Mouse (Mus musculus) testis, adult 10 weeks (tissue): ENCODE data around the gene Mmp27. TPM values are rescaled to one million over a fixed set of nuclear protein-coding genes. Genes with fewer than 3 reads are reported as not detected.

Experiments
- polyA plus RNA-seq: library from polyadenylated mRNA; stranded (reverse); fragments of 350-450 nt; fragmentation: Illumina TruSeq; extraction: RNeasy Lipid Tissue Mini Kit (QIAGEN cat#74804); gene quantifications from one replicate; pipeline ENCODE4 v1.2.3, GENCODE M21; 2014; ENCODE audit warnings: low read depth, low replicate concordance

The Mmp27 gene
- not detected for polyA plus RNA-seq

DNA sequence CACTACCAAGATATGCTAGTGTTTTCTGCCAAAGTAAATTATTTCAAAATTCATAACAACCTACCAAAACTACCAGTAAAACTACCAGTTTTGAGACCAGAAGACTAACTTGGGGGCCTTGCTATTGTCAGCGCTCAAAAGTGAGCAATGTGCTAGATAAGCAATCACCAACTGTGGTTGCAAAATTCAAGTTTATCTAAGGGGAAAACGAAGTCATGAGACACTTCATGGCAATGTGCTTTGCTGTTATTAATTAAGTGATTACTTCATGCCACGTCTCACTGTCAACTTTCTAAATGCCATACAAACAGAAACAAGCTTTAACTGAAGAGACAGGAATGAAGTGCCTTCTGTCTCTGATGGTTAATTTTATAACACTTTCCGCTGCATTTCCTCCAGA is at the start of gene Mmp27:
Gene Mmp27, plus strand, starts transcription at position 235 of the 400 bp plus-strand sequence.

GRCm38 (mm10) chr9:7558221-7559017 is 12.8 kb upstream of the Mmp27 start, which contains the start of gene Mmp8:
TSS of gene Mmp8 (plus strand) at chr9:7558456.

GRCm38 (mm10) chr9:7627931-7628330 is 56.7 kb downstream of the Mmp27 start, which contains the start of gene Mmp20:
TSS of gene Mmp20 (plus strand) at chr9:7628231.

Other genes with a start within 250 kb of the Mmp27 start
- gene Mmp12, start 227.0 kb upstream of the Mmp27 start, polyA plus RNA-seq: 0.24 TPM
- gene Mmp1b, start 183.3 kb upstream of the Mmp27 start, polyA plus RNA-seq: not detected
- not detected for gene Mmp3, start 125.6 kb upstream of the Mmp27 start, polyA plus RNA-seq
- gene Mmp10, start 69.0 kb upstream of the Mmp27 start, polyA plus RNA-seq: not detected
- not detected for gene Mmp8, start 12.9 kb upstream of the Mmp27 start, polyA plus RNA-seq
- gene Mmp20, start 56.8 kb downstream of the Mmp27 start, polyA plus RNA-seq: not detected
- 0.34 TPM for gene Mmp7, start 120.7 kb downstream of the Mmp27 start, polyA plus RNA-seq
- gene Tmem123, start 192.6 kb downstream of the Mmp27 start, polyA plus RNA-seq: 65.1 TPM